Mouse (Mus musculus): Measurements from ENCODE around the gene Foxp4.

Gene Foxp4

GRCm38 (mm10) chr17:47850639-47851314 is 73.7 kb downstream of the Foxp4 start:
- no peak for DNase-seq

- DNase-seq, result no peak
These were observed 74.4 kb downstream of the Foxp4 start for GRCm38 (mm10) chr17:47850035-47850434.

GRCm38 (mm10) chr17:47847985-47848384 is 76.5 kb downstream of the Foxp4 start:
- no peak for DNase-seq

- no peak for DNase-seq
These were observed 78.8 kb downstream of the Foxp4 start for GRCm38 (mm10) chr17:47845609-47846008.

GRCm38 (mm10) chr17:47843465-47843864 is 81.0 kb downstream of the Foxp4 start:
- no peak for DNase-seq

GRCm38 (mm10) chr17:47841931-47842623 is 82.4 kb downstream of the Foxp4 start:
- DNase-seq, result peak; percentile 30

- DNase-seq, result no peak
These were observed 82.9 kb downstream of the Foxp4 start for GRCm38 (mm10) chr17:47841521-47841920.

- DNase-seq, result no peak
These were observed 86.6 kb downstream of the Foxp4 start for GRCm38 (mm10) chr17:47837808-47838207.

- no peak for DNase-seq
These were observed 90.0 kb downstream of the Foxp4 start, which contains the start of gene Mdfi for GRCm38 (mm10) chr17:47834482-47834767. Gene Mdfi (minus strand): TSS chr17:47834691.

- DNase-seq, result no peak
These were observed 90.6 kb downstream of the Foxp4 start for GRCm38 (mm10) chr17:47833628-47834481.

GRCm38 (mm10) chr17:47833029-47833627 is 91.3 kb downstream of the Foxp4 start:
- DNase-seq, result no peak

GRCm38 (mm10) chr17:47832501-47833028 is 91.9 kb downstream of the Foxp4 start:
- no peak for DNase-seq

GRCm38 (mm10) chr17:47831772-47832171 is 92.7 kb downstream of the Foxp4 start:
- DNase-seq, result no peak

- no peak for DNase-seq
These were observed 93.3 kb downstream of the Foxp4 start for GRCm38 (mm10) chr17:47831161-47831560.

GRCm38 (mm10) chr17:47821339-47821738 is 103.1 kb downstream of the Foxp4 start:
- no peak for DNase-seq

GRCm38 (mm10) chr17:47818038-47818725 is 106.3 kb downstream of the Foxp4 start:
- no peak for DNase-seq

Data from right cerebral cortex, adult 18-20 months (tissue).